Mouse (Mus musculus): ENCODE data around the gene Tnxb. TPM values are rescaled to one million over a fixed set of nuclear protein-coding genes. Genes with fewer than 3 reads are reported as not detected.

Gene Tnxb
- polyA plus RNA-seq, 2 experiments from 2014 or later = not detected

DNA sequence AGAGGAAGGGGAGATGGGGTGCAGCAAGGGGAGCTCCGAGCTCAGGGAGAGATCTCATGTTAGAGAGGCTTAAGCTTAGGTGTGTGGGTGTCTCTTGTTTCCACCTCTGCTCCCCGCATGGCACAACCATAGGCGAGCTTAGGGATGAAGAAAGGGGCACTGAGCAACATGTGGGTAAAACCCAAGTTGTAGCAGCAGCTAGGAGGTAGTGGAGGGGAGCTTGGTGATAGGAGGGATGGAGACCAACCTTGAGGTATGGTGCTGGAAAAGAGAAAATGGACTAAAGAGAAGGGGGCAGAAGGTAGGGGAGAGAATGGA, 10.5 kb upstream of the Tnxb start:
- ATAC-seq = no peak

GRCm38 (mm10) chr17:34660259-34660820, 10.0 kb upstream of the Tnxb start:
- no peak for ATAC-seq

GRCm38 (mm10) chr17:34661121-34661591, 9.2 kb upstream of the Tnxb start:
- ATAC-seq = no peak

DNA sequence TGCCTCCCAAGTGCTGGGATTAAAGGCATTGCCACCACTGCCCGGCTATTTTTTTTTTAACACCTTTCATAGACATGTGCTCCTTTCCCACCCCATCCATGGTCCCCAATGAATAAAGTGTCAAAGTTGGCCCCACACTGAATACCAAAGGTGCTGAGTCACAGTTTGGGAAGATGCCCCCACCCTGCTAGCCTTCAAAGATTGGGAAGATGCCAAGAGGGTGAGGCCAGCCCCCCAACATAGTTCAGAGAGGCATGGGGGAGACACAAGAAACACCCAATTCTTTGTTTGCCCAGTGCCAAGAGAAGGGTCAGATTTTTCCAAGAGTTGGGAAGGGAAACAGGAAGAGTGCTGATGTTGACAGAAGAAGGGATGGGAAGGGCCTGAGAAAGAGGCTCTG, 7.9 kb upstream of the Tnxb start:
- ATAC-seq = no peak

GRCm38 (mm10) chr17:34662978-34663377, 7.4 kb upstream of the Tnxb start:
- ATAC-seq = no peak

DNA sequence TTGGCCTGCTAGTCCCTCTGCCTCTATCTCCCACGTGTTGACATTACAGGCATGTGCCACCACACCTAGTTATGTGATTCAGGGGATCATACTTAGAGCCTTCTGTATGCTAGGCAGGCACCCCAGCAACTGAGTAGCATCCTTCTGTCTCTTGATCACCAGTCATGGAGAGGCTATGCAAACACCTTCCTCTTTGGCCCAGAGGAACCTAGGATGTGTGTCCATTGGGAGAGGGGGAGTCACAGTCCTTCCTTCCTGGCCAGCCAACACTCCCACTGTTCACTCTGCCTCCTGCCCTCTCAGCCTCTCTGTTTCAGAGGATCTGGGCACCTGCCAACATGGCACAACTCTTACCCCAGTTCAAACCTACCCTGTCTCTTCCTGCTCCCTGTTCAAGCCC, 6.8 kb upstream of the Tnxb start:
- no peak for ATAC-seq

DNA sequence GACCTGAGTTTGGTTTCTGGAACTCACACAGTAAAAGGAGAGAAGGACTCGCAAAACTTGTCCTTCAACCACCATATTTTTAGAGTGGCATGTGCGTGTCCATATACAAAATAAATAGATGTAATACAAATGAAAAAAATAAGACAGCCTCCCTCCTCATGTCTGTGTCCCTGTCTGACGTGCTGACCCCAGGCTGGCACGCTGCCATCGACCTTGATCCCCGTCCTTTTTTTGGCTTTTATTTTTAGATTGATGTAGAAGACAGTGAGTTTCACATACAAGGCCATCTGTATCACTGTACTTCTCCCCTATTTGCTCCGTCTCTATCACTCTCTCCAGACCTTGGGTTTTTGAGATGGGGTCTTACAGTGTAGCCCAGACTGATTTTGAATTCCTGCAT, 5.9 kb upstream of the Tnxb start:
- ATAC-seq = no peak

DNA sequence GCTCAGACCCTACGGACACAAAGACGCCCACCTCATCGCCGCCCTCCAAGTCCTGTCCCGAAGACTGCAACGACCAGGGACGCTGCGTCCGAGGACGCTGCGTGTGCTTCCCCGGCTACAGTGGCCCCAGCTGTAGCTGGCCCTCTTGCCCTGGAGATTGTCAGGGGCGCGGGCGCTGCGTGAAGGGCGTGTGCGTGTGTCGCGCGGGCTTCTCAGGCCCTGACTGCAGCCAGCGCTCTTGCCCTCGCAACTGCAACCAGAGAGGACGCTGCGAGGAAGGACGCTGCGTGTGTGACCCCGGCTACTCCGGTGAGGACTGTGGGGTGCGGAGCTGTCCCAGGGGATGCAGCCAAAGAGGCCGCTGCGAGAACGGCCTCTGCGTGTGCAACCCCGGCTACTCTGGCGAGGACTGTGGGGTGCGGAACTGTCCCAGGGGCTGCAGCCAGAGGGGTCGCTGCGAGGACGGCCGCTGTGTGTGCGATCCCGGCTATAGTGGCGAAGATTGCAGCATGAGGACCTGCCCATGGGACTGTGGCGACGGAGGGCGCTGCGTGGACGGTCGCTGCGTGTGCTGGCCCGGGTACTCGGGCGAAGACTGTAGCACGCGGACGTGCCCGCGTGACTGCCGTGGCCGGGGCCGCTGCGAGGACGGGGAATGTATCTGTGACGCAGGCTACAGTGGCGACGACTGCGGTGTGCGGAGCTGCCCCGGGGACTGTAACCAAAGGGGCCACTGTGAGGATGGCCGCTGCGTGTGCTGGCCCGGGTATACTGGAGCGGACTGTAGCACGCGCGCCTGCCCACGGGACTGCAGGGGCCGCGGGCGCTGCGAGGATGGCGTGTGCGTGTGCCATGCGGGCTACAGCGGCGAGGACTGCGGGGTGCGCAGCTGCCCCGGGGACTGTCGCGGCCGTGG, 1.1 kb downstream of the Tnxb start:
- ATAC-seq = no peak

DNA sequence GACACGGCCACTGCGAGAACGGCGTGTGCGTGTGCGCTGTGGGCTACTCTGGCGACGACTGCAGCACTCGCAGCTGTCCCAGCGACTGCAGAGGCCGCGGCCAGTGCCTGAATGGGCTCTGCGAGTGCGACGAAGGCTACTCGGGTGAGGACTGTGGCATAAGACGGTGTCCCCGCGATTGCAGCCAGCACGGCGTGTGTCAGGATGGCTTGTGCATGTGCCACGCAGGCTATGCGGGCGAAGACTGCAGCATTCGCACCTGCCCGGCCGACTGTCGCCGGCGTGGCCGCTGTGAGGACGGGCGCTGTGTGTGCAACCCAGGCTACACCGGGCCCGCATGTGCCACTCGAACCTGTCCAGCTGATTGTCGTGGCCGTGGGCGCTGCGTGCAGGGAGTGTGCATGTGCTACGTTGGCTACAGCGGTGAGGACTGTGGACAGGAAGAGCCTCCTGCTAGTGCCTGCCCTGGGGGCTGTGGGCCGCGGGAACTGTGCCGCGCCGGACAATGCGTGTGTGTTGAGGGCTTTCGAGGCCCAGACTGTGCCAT, 2.0 kb downstream of the Tnxb start:
- ATAC-seq = no peak

- ATAC-seq = no peak
Observed at GRCm38 (mm10) chr17:34673139-34673538, 2.8 kb downstream of the Tnxb start.

DNA sequence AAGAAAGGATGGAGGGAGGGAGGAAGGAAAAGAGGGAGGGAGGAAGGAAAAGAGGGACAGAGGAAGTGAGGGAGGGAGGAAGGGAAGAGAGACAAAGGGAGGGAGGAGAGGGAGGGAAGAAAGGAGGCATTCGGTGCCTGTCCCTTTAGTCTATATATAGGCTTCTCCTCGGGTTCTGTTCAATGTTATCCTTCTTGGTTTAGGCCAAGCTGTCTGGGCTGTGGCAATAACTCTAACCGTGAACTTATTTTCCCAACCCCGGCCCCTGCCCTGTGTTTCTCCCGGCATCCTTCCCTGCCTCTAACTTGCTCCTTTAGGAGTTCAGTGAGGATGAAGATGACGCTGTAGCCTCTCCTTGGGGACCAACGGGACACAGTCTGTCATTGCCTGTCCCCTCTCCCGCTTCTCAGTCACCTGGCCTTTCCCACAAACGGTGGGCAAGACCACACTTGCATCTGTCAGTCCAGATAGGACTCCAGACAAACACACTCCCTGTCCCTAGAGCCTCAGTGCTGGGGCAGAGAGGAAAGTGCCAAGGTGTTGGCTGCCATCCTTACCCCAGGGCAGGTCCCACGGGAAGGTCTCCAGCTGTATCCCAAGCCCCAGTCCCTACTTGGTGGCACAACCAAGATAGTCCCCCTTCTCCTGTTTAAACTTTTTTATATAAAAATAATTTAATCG, 4.3 kb downstream of the Tnxb start:
- no peak for ATAC-seq

- ATAC-seq = no peak
Observed at GRCm38 (mm10) chr17:34675205-34676092, 5.1 kb downstream of the Tnxb start.

GRCm38 (mm10) chr17:34676093-34676460, 5.7 kb downstream of the Tnxb start:
- no peak for ATAC-seq

GRCm38 (mm10) chr17:34676671-34677070, 6.3 kb downstream of the Tnxb start:
- ATAC-seq = no peak

DNA sequence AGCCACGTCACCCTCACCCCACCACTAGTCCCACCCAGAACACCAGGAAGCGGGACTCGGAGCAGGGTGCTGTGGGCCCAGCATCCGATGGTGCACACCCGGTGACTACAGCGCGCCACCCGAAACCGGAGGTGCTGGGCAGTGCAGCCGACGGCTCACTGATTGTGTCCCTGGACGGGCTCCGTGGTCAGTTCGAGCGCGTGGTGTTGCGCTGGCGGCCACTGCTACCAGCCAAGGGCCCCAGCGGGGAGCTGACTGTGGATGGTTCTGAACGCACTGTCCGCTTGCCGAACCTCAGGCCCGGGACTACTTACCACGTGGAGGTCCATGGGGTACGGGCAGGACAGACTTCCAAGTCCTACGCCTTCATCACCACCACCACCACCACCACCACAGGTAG, 9.9 kb downstream of the Tnxb start:
- ATAC-seq = no peak

- no peak for ATAC-seq
Observed at GRCm38 (mm10) chr17:34680621-34681020, 10.3 kb downstream of the Tnxb start.

GRCm38 (mm10) chr17:34681132-34681571, 10.8 kb downstream of the Tnxb start:
- ATAC-seq = no peak

DNA sequence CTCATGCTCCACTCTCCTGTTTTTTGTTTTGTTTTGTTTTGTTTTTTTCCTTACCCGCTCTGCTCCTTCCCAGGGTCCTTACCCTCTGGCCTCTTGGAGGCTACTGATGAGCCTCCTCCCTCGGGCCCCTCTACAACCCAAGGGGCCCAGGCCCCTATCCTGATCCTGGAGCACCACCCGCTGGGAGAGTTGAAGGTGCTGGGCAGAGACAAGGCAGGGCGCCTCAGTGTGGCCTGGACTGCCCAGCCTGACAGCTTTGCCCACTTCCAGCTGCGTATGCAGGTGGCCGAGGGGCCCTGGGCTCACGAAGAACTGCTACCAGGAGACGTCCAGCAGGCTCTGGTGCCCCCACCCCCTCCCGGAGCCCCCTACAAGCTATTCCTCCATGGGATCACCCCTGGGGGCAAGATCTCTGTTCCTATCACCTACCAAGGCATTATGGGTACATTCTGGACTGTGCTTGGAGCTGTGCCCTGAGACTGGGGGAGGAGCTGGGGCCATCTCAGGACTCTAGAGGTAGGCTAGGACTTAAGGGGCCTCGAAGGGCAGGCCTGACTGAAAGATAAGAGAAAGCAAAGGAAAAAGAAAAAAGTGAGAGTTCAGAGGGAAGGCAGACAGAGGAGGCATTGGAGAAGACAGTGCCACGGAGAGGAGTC, 11.7 kb downstream of the Tnxb start:
- no peak for ATAC-seq

DNA sequence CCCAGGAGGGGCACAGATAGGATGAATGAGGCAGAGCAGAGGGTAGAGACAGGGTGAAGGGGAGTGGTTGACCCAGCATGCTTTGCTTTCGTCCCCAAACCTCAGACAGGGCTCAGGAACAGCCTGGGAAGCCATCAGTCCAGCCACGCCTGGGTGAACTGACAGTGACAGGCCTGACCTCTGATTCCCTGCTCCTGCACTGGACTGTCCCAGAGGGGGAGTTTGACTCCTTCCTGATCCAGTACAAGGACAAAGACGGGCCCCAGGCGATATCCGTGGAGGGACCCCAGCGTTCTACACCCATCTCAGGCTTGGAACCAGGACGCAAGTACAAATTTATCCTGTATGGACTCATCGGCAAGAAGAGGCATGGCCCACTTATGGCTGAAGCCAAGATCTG, 12.8 kb downstream of the Tnxb start:
- ATAC-seq = no peak

- ATAC-seq = no peak
Observed at GRCm38 (mm10) chr17:34683686-34684220, 13.4 kb downstream of the Tnxb start.

DNA sequence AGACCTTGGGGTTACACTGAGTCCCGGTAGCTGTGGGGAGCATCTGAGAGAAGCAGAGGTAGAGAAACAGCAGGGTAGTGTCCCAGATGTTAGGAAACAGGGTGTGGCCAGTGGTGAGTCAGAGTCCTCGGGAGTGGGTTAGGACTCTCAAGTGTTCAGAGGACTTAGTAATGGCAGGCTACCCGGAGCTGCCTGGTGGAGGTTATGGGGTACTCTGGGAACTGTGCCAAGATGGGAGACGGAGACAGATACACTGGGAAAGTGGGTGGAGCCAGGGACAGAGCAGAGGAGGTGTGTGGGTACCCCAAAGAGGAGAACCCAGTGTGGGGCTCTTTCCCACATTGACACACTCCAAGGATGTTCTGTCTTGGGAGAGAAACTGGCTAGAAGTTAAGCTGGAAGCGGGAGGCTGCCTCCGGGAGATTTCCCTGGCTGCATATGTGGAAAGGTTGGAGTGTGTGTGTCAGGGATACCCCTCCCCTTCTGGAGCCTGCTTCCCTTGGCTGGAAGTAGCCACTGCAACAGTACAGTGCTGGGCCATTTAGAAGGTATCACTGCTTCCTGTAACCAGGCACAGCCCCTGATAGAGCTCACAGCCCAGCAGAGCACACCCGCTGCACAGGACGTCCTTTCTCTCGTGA, 14.0 kb downstream of the Tnxb start:
- ATAC-seq = no peak

Data from CD4-positive, CD25-positive, alpha-beta regulatory T cell, adult 4 months (primary cell).